Mouse (Mus musculus): ENCODE data around the gene Itga5. TPM values are rescaled to one million over a fixed set of nuclear protein-coding genes. Genes with fewer than 3 reads are reported as not detected.

Gene Itga5
- total RNA-seq, 2 experiments from 2014 or later, result 65.8 to 68.1 TPM

- DNase-seq (ENCODE audit: low spot score in 2 of 2), result no peak
Observed at GRCm38 (mm10) chr15:103340786-103341185, 25.8 kb downstream of the Itga5 start.

GRCm38 (mm10) chr15:103339961-103340337 lies 26.6 kb downstream of the Itga5 start, which contains the start of gene Zfp385a:
Gene Zfp385a (minus strand): TSS chr15:103340093.
- DNase-seq (ENCODE audit: low spot score in 2 of 2), result peak in 1 of 2 experiments; percentile 31

- DNase-seq (ENCODE audit: low spot score in 2 of 2), result peak in 1 of 2 experiments; percentile 16
Observed at GRCm38 (mm10) chr15:103339166-103339960, 27.2 kb downstream of the Itga5 start.

GRCm38 (mm10) chr15:103338829-103339165 lies 27.8 kb downstream of the Itga5 start:
- peak in 1 of 2 experiments; percentile 16 for DNase-seq (ENCODE audit: low spot score in 2 of 2)

- peak in 1 of 2 experiments; percentile 11 for DNase-seq (ENCODE audit: low spot score in 2 of 2)
Observed at GRCm38 (mm10) chr15:103336996-103337667, 29.4 kb downstream of the Itga5 start.

- peak in 1 of 2 experiments; percentile 12 for DNase-seq (ENCODE audit: low spot score in 2 of 2)
Observed at GRCm38 (mm10) chr15:103335488-103336235, 30.9 kb downstream of the Itga5 start.

GRCm38 (mm10) chr15:103335040-103335439 lies 31.5 kb downstream of the Itga5 start:
- peak in 1 of 2 experiments; percentile 15 for DNase-seq (ENCODE audit: low spot score in 2 of 2)

GRCm38 (mm10) chr15:103334194-103334593 lies 32.4 kb downstream of the Itga5 start:
- DNase-seq (ENCODE audit: low spot score in 2 of 2), result no peak

GRCm38 (mm10) chr15:103333738-103334137 lies 32.8 kb downstream of the Itga5 start:
- DNase-seq (ENCODE audit: low spot score in 2 of 2), result no peak

- no peak for DNase-seq (ENCODE audit: low spot score in 2 of 2)
Observed at GRCm38 (mm10) chr15:103333081-103333615, 33.4 kb downstream of the Itga5 start.

- DNase-seq (ENCODE audit: low spot score in 2 of 2), result peak; percentile 84 to 92
Observed at GRCm38 (mm10) chr15:103323455-103324247, 42.9 kb downstream of the Itga5 start.

GRCm38 (mm10) chr15:103323070-103323454 lies 43.5 kb downstream of the Itga5 start:
- peak in 1 of 2 experiments; percentile 69 for DNase-seq (ENCODE audit: low spot score in 2 of 2)

GRCm38 (mm10) chr15:103322396-103322795 lies 44.2 kb downstream of the Itga5 start:
- no peak for DNase-seq (ENCODE audit: low spot score in 2 of 2)

GRCm38 (mm10) chr15:103321076-103321475 lies 45.5 kb downstream of the Itga5 start:
- DNase-seq (ENCODE audit: low spot score in 2 of 2), result no peak

- no peak for DNase-seq (ENCODE audit: low spot score in 2 of 2)
Observed at GRCm38 (mm10) chr15:103318201-103318816, 48.3 kb downstream of the Itga5 start.

GRCm38 (mm10) chr15:103317731-103318130 lies 48.8 kb downstream of the Itga5 start:
- DNase-seq (ENCODE audit: low spot score in 2 of 2), result no peak

- DNase-seq (ENCODE audit: low spot score in 2 of 2), result no peak
Observed at GRCm38 (mm10) chr15:103317120-103317519, 49.4 kb downstream of the Itga5 start.

- DNase-seq (ENCODE audit: low spot score in 2 of 2), result peak; percentile 53 to 69
Observed at GRCm38 (mm10) chr15:103315979-103316776, 50.4 kb downstream of the Itga5 start.

- DNase-seq (ENCODE audit: low spot score in 2 of 2), result peak; percentile 70 to 84
Observed at GRCm38 (mm10) chr15:103315011-103315502, 51.5 kb downstream of the Itga5 start.
